Mouse (Mus musculus): Measurements from ENCODE around the gene Hoxa13.

Gene Hoxa13

GRCm38 (mm10) chr6:52234428-52235140 lies 26.1 kb downstream of the Hoxa13 start:
- DNase-seq, result peak; percentile 88 to 93

- peak; percentile 92 to 95 for DNase-seq
Measured at GRCm38 (mm10) chr6:52233546-52234427, 26.9 kb downstream of the Hoxa13 start.

- DNase-seq, result no peak
Measured at GRCm38 (mm10) chr6:52232984-52233545, 27.6 kb downstream of the Hoxa13 start.

- peak; percentile 71 to 79 for DNase-seq
Measured at GRCm38 (mm10) chr6:52232568-52232965, 28.1 kb downstream of the Hoxa13 start.

- peak; percentile 73 to 83 for DNase-seq
Measured at GRCm38 (mm10) chr6:52231885-52232567, 28.7 kb downstream of the Hoxa13 start.

GRCm38 (mm10) chr6:52230516-52231165 lies 30.0 kb downstream of the Hoxa13 start, which contains the start of gene Hoxa9:
Gene Hoxa9 (minus strand): TSS chr6:52231089.
- DNase-seq, result peak; percentile 80 to 89

GRCm38 (mm10) chr6:52229558-52230416 lies 30.9 kb downstream of the Hoxa13 start:
- DNase-seq, result peak; percentile 67 to 78

- DNase-seq, result peak; percentile 74 to 81
Measured at GRCm38 (mm10) chr6:52228475-52229465, 31.9 kb downstream of the Hoxa13 start.

- peak; percentile 62 to 79 for DNase-seq
Measured at GRCm38 (mm10) chr6:52227470-52228222, 33.0 kb downstream of the Hoxa13 start.

GRCm38 (mm10) chr6:52226569-52227257 lies 34.0 kb downstream of the Hoxa13 start:
- peak; percentile 74 to 82 for DNase-seq

- peak; percentile 92 to 96 for DNase-seq
Measured at GRCm38 (mm10) chr6:52225612-52226568, 34.8 kb downstream of the Hoxa13 start.

GRCm38 (mm10) chr6:52224895-52225611 lies 35.6 kb downstream of the Hoxa13 start:
- DNase-seq, result peak; percentile 58 to 74

- DNase-seq, result peak; percentile 45 to 59
Measured at GRCm38 (mm10) chr6:52223939-52224760, 36.5 kb downstream of the Hoxa13 start.

GRCm38 (mm10) chr6:52222729-52223128 lies 38.0 kb downstream of the Hoxa13 start:
- DNase-seq, result peak; percentile 41 to 63

- peak; percentile 76 to 84 for DNase-seq
Measured at GRCm38 (mm10) chr6:52221993-52222685, 38.5 kb downstream of the Hoxa13 start.
